Mouse (Mus musculus) neutrophil, adult 5-6 weeks (primary cell): Measurements from ENCODE around the gene Ppp2r5b. TPM values are rescaled to one million over a fixed set of nuclear protein-coding genes. Genes with fewer than 3 reads are reported as not detected.

Experiments
- ATAC-seq: fragments of 151-379, 151-347 bp; 2 replicates; pipeline ENCODE4 v1.8.0; 2017; ENCODE audit warnings: mild to moderate bottlenecking, moderate TSS enrichment; ENCODE audit not compliant: insufficient number of reproducible peaks, poor library complexity, low FRiP score, severe bottlenecking; ENCODE audit errors: extremely low read depth
- total RNA-seq: library from RNA; stranded (forward); fragments of 200-1000 nt; gene quantifications from 2 replicates; pipeline ENCODE4 v1.2.3, GENCODE M21; 2017

Gene Ppp2r5b
- total RNA-seq: 21.8 and 22.1 TPM in 2 replicates

DNA sequence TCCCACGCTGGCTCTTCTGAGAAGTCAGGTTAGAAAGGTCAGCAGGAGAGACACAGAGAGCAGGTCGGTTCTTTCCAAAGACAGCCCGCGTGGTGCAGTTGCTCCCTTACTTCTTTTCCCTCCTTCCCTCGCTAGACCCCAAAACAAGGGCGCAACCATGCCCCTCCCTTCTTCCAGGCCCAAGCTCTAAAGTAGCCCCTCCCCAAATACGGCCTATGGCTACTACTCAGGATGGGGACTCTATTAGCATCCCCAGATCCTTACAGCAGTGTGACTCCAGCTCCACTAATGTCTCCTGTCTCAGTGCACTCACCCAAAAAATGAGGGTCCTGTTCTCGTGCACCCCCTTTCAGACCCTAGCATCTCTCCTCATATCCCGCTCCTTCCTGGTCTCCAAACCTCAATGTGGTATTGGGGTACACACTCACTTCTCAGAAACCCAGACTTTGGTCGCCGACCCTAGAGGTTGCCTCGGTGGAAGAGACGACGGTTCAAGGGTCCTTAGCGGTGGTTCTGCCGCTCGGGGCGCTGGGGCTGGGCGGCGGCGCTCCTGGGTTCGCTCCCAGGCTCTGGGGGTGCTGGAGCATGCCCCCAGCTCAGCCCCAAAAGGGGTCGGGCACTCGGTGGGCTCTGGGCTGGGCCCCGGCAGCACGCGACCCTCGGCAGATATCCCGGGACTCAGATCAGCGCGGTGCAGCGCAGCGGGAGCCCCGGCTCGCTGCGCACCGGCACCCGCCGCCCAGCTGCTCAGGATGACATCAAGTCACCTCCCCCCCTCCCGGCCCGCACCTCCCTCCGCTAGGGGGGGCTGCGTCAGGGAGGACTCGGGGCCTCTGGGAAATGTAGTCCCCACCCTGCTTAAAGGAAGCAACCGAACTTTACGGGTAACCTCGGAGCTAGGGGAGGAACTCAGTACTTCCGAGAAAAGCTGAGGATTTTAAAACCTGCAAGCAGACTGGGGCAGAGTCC lies at the start of gene Ppp2r5b:
Gene Ppp2r5b (minus strand): TSS at position 789 of the 969 bp plus-strand sequence.
- ATAC-seq: peak; percentile 82

DNA sequence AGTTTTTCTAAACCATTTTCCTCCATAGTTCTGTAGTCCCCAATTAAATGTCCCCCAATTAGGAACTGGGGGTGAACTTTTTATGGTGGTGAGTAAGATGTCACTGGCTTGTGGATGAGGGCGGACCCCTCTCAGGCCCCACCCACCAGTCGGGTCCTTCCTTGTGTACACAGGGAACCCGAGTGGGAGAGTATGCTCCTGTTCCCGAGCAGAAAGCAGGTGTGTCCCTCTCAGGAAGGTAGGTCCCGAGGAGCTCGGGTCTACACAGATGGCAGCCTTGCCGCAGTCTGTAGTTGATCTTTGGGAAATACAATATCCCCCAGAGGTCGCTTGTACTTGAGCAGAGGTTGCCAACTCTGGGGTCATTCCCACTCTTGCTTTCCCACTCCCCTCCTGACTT lies 49.6 kb upstream of the Ppp2r5b start:
- ATAC-seq: no peak

DNA sequence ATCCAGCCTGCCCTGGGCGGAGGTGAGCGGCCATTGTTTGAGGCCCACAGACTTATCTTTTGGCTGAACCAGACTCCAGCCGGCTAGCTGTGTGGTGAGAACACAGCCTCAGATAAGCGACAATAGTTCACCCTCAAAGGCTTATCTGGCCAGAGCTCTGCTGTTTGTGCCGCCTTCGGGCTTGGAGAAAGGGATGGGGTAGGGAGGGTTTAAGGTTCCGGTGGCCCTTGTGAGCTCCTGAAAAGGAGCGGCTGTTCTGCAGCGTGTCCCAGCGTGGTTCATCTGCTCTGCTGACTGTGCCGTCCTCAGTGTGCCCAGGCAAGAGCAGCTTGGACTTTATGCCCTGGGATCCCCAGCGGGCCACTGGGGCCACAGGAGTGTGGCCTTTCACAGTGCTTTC lies 48.8 kb upstream of the Ppp2r5b start:
- ATAC-seq: no peak

DNA sequence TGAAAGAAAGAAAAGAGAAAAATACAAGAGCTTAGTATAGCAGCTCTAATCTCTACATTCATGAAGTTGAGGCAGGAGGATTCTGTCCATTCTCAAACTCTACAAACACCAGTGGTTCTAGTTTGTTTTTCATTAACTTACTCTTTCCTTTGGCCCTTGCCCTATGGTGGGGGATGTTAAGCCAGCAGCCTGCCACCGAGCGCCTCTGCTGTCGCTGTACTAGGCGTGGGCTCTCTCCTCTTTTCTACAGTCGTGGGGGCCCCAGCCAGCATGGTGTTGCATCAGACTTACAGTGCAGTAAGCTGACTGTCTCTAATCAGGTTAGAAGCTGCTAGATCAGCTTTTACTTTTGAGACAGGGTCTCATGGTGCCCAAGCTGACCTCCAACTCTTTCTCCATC lies 47.3 kb upstream of the Ppp2r5b start:
- ATAC-seq: no peak

DNA sequence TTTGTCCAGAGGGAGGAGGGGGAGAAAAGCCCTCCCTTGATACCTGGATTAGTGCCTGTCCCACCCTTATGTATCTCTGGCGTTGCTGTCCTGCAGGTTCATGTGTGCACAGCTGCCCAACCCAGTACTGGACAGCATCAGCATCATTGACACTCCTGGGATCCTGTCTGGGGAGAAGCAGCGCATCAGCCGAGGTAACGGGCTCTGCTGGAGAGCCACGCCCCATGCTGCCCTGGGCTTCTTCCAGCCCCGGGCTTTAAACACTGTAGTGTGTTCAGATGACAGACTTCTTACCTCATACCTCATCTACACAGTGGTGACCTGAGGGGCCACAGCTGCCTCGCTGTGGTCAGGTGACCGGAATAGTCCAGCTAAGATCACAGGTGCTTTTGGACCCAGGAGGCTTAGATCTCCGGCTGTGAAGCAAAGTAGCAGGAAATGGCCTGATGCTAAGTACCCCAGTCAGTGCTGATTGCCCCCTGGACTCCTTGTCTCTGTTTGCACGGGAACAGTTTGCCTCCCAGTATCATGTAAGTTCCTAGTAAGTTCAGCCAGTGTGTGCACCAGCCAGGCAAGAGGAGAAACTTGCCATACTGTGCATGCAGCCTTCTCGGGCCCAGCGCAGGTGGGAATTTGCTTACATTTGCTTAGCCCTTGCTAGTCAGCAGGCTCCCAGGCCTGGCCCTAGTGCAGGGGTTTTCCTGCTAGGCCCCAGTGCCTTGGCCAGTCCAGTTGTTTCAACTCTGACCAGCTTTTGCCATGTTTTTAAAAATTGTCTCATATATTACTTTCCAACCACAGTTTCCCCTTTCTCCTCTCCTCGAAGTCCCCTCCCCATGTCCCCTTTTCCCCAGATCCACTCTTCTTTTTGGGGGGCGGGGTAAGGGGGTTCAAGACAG lies 45.7 kb upstream of the Ppp2r5b start:
- no peak for ATAC-seq

DNA sequence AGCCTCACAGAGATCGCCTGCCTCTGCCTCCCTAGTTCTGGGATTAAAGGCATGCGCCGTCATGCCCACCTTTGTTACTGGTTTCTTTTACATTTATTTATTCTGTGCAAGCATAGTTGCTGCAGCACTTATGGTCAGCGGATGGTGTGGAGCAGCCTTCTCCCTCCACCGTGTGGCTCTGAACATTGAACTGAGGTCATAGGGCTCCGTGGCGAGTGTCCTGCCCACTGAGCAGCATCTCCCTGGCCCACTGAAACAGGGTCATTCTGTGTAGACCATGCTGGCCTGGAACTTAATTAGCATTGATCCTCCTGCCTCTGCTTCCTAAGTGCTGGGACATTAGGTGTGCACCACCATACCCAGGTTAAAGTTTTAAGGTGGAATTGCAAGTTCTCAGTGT lies 44.9 kb upstream of the Ppp2r5b start:
- no peak for ATAC-seq

DNA sequence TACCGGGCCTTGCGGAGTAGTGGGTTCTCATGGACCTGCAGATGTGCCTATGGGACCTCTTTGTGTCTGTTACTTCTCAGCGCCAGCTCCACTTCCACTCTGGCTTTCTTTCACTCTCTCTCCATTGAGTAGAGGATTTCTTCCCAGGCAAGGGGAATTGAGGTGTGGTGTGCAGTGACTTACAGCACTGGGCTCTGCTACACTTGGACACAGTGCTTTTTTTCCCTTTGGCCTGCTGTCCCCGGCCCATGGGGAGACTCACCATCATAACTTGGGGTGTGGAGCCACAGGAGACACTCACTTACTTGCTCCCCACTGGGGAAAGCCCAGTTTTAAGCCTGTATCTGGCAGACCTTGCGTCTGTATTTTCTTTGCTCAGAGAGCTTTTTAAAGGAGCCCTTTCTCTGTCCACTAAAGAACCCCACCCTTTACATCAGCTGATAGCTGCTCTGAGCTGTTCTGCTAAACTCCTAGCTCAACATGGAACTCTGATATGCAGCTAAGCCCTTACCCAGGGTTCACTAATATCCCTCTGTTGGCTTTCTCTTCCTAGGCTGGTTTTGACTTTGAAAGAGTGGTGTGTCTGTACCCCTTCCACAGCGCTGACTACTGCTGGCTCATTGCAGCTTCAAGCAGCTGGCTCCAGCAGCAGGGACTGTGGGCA lies 43.9 kb upstream of the Ppp2r5b start:
- ATAC-seq: no peak

DNA sequence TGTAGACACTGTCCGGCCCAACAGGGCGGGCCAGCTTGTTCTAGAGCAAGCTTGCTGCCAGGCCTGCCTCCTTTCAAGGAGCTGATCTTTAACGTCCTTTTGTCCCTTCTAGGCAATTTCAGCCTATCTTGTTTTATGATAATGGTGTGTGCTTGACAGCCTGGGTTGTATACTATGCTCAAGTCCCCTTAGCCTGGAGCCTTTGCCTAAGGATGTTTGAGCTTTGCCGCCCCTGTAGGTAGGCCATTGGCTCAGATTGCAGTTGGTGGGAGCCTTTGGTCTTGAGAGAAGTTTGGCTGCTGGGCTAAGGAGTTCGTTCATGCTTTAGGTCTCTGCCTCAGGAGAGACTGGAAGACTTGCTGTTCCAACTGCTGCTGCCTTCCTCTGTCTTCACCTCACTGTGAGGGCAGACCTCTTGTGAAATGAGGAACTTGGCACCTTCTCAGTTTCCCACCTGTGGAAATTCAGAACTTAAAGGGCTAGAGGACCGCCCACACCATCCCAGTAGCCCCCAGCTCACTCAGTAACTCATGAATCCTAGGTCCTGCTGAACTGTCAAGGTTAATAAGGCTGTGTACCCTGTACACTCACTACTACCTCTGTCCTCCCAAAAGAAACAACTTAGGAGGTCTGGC lies 42.9 kb upstream of the Ppp2r5b start:
- no peak for ATAC-seq

DNA sequence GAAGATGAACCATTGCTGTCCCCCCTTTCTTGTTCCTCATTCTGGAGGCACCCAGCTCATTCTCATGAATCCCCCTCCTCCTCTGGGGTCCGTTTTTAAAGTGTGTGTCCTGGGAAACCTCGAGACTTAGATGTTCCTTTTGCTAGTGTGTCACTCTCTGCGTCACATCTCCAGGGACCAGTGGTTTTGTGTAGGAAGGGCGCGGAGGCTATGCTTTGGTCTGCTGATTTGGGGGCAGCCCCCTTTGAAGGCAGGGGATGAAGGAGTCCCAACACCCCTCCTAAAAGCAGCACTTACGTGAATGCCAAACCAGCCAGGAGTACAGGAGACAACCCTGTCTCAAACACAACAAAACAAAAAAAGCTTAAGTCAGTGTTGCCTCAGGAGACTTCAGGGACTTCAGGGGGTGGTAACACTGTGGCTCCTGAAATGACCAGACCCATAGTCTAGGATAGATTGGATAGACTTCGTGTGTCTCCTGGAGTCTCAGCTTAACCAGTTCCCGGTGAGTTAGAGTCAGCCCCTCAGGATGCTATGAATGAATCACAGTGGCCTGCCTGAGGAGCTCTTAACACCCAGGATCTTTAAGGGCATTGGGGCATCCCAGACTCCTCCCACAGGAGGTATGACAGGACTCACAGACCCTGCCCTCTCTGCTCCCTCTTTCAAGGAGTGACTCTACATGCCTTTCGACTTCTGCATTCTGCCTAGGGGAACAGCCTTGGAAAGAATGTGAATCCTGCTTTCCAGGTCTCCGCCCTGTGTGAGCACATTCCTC lies 42.2 kb upstream of the Ppp2r5b start:
- peak; percentile 36; the same call in 1 of the 2 replicates for ATAC-seq

DNA sequence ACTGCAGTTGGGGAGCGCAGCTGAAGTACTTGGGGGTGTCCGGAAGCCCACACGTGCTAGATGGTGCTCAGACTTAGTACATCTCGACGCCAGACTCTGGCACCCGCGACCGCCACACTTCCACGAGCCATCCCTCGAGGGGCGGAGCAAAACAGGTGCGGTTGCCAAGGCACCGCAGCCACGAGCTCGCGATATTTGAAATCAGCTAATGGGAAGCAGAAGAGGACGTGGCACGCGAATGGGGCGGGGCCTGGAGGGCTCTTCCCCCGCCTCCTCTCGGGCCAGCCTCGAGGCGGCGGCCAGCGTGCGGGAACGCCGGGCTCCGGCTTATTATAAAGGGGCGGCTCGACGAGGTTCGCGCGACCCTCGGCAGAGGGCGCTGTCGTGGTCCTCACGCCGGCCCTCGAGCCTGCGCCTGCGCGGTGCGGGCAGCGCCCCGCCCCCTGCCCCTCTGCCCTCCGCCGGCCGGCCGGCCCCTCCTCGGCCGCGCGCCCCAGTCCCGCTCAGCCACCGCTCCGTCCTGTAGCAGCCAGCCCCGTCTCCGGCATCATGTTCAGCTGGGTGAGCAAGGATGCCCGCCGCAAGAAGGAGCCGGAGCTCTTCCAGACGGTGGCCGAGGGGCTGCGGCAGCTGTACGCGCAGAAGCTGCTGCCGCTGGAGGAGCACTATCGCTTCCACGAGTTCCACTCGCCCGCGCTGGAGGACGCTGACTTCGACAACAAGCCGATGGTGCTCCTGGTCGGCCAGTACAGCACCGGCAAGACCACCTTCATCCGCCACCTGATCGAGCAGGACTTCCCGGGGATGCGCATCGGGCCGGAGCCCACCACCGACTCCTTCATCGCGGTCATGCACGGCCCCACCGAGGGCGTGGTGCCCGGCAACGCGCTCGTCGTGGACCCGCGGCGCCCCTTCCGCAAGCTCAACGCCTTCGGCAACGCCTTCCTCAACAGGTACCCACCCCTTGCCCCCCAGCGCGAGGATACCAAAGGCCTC lies 41.1 kb upstream of the Ppp2r5b start, which contains the start of gene Ehd1:
Gene Ehd1 (plus strand): TSS at position 300 of the 996 bp plus-strand sequence.
- ATAC-seq: peak; percentile 81

DNA sequence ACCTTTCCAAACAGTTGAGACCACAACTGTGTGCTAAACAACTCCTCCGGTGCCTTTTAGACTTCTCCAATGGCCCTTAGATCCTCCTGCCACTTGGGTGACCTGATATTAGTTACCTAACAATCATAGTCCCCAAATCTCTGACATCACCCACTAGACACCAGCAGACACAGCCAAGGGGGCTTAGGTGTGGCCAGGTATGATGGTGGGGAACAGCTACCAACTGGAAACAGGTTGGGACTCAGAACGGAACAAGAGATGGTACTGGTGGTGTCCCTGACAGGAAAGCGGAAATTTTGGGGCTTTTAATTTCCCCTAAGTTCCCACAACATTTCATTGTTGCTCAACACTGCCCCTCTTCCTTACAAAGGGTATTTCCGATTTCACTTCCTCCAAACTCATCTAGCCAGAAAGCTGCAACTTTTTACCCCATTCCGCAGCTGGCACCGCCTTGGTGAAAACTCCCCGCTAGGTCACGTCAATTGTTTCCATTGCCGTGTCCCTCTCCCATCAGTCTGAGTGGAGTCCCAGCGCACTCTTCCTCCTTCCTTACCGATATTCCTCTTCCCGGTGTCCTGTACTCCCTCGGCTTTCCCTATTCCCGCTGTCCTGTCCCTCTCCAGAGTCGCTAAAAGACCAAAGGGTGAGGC lies 40.2 kb upstream of the Ppp2r5b start:
- peak; percentile 27 for ATAC-seq

DNA sequence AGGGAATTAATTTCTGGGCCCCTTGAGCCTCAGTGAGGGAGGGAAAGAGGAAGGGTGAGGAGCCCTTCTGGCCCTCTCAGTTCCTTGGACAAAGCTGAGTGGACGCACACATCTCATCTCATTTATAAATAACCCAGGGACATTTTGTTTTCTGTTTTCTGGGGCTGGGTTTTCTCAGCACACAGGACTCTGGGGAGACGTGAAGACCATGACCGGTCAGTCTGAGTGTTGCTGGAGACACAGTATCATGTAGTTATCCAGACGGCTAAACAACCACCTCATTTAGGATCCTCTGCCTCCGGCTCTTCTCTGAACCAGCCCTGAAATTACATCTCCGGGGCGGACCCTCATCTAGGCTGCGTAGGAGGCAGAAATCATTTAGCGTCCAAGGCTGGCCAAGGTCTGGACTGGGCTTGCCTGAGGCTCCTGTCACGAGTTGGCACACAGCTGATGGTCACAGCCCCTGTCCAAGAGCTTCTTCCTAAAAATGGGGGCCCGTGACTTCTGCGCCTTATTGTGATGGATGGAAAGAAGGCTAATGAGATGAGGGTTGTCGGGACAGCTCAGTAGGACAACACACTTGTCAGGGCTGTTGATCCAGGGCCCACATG lies 38.4 kb upstream of the Ppp2r5b start:
- no peak for ATAC-seq

DNA sequence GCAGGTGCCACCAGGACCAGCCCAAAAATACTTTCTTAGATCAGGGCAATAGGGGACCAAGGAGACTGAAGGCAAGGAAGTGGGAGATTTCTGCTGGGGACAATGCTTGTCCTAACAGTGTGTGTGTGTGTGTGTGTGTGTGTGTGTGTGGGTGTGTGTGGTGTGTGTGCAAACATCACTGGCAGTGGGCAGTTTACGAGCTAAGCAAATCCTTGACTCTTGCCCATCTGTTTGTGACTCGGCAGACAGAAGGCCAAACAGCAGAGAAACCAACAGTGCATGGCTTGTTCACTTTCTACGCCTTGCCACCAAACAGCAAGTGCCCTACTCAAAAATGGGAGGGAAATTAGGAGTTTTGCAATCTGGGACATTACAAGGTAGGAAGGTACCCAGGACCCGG lies 37.9 kb upstream of the Ppp2r5b start:
- ATAC-seq: no peak

DNA sequence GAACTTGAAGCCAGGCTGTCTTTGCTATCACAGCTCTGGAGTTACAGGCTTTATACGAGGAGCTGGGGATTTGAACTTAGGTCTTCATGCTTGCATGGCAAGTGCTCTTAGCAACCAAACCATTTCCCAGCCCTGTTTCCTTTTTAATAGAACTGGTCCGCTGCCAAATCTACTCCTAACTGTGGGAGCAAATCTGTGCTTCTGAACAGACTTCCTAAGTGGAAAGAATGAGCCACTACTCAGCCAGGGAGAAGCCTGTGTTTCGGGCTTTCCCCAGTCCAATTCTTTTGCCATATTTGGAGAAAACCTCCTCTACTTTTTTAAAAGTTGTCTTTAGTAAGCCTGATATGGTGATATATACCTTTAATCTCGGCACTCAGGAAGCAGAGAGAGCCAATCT lies 37.1 kb upstream of the Ppp2r5b start:
- ATAC-seq: no peak

DNA sequence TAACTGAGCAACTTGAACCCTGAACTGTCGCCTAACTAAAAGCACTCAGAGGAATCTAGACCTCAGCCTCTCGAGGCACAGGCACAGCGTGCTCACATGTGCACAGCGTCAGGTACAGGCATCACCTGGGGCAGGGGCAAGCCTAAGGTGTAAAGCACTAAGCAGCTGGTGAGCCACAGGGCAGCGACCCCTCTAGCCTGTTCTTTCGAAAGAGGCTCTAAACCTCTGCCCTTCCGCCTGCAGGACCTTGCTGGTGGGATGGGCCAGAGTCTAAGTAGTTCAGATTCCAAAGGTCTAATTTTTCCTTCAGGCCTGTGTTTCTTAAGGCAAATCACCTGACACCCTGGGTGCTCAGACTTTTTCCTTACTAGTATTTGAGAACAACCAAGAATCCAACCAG lies 36.4 kb upstream of the Ppp2r5b start:
- ATAC-seq: no peak

DNA sequence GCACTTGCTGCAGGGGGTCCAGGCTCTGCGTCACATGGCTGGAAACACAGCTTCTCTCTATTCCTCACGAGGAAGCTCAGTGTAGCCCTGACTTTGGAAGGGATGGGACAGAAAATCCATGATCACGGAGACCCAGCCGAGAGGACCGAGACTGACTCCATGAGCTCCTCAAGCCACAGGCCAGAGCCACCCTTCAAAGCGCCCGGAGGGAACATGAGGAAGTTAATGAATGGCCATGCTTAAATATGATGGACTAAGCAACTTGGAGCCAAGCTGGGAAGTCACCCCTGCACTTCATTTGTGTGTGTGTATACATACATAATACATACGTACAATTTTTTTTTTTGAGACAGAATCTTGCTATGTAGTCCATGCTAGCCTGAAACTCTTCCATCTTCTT lies 35.5 kb upstream of the Ppp2r5b start:
- no peak for ATAC-seq
